Mouse (Mus musculus): Measurements from ENCODE around the gene Pdhb. TPM values are rescaled to one million over a fixed set of nuclear protein-coding genes. Genes with fewer than 3 reads are reported as not detected.
"Not testable (repeated sequence)": the region's sequence is repeated elsewhere in the genome, so short reads cannot be mapped to it uniquely, and the experiment has no call there.

The Pdhb gene
- total RNA-seq, 1 experiment from 2014 or later: 313 TPM

DNA sequence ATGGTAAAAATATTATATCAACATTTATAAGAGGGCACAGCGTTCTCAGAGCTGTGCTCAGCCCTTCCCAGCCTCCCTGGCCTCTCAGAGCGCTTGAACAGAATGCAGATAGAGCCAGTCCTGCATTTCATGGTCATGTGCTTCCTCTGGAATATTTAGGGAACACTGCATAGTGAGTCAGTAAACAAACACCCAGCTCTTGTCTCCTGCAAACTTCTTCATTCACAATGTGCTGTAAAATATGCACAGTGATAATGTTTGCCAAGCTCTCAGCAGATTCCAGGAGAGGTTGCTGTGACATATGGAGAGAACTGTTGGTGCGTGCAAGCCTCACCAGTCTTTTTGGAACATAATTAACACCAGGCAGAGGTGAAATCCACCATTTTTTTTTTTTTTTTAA lies 37.7 kb downstream of the Pdhb start:
- no peak for DNase-seq

DNA sequence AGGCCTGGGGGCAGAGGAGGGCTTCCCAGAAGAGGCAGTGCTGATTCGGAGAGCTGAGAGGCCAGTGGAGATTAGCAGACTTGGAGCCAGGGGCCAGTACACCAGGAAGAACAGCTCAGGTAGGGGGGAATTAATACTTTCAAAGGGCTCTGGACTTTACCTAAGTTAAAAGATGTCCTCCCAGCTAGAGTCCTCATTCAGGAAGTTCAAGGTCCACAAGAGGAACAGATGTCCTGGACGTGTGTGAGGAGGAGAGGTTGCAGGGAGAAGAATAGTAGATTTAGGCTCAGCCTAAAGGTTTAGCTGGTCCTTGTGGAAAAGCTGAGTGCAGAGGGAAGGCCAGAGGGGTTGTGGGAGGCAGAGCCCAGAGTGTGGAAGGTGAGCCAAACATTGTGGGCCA lies 38.6 kb downstream of the Pdhb start:
- no peak for DNase-seq

DNA sequence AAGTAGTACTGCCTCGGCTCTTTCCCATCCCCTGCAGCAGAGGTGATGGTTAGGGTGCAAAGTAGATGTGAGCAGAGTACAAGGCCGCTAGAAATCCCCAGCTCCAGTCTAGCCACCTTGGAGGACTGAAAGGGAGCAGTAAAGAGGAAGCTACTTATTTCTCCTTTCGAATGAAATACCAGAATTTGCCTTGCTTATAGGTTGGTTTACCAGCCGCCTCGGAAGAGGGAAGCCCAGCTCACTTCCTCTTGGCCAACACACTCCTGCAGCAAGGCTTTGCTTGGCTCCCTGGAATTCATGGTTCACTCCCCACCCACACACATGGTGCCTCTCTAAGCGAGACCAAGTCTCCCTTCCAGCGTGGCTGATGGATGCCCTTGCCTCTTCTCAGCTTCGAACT lies 40.0 kb downstream of the Pdhb start:
- DNase-seq: no peak

DNA sequence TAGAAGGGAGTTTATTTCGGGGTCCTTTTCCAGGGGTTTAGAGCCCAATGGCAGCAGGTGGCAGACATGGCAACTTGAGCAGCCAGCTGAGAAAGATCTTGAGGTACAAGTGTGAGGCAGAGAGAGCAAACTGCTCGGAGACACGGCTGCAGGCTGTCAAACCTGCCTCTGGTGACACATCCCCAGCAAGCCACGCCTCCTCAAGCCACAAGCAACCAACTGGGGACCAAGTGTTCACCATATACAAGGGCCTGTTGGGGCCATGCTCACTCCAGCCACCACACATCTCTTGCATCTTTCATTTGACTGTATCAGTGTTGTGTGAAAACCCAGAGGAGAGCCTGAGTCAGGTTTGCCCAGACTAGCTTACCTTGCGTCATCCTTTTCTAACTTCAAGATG lies 44.9 kb downstream of the Pdhb start:
- DNase-seq: no peak

DNA sequence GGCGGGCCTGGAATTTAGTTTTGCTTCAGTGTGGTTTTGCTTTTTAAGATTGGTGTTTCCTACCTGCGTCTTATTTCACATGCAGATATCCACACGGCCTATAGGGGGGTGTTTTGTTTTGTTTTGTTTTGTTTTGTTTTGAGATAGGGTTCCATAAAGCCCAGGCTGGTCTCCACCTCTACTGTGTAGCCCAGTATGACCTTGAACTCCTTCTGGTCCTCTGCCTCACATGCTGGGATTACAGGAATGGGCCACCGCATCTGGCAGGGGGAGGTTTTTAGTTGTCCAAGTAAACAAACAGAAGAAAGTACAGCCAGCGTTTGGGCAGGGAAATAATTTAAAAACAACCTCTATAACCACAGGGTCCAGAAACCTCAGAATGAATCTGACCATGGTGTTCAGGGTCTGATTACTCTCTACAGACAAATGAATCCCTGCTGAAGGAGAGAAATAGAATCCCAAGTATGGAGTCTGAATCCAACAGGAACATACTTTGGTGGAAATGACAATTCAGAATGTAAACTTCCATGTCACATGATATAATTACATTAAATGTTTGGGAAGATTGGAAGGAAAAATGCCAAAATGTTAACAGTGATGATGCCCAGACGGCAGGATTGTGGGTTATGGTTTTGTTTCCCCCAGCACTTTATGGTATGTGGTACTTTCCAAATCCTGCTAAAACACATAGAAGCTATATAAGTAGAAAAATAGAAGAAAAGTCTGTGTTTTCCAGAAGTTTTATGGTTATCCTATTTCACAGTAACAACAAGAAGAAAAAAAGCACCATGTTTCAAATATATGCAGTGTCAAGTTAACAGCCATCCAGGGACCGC lies 48.6 kb downstream of the Pdhb start:
- DNase-seq: no peak

DNA sequence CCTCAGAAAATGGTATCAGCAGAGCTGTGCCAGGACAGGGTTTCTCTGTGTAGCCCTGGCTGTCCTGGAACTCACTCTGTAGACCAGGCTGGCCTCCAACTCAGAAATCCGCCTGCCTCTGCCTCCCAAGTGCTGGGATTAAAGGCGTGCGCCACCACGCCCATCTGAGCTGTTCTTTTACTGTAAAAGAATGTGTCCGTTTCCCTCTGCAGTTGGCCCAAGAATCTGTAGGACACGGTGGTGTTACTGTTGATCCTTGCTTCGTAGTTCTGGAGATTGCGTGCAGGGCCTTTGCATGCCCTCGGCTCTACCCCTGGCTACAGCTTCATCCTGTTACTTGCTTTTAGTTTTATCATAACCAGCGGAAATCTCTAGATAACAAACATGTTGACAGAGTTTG lies 49.2 kb downstream of the Pdhb start:
- not testable (repeated sequence) for DNase-seq

DNA sequence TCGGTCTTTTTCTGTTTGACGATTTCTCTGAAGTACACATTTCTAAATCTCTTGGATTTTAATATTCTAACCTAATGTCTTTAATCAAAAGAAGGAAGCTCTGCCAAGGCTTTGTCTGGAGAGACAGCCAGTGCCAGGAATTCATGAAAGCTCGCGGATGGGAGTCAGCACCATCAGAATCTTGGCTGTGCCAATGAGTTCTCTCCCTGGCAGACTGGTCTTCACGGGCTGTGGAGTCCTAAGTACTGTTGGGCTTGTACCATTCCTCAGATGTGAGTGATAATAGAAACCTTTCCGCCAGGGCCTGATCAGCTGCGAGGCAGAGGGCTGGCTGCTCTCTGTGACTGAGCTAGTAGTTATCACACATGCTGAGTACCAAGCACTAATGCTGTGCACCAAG lies 49.7 kb downstream of the Pdhb start:
- no peak for DNase-seq

DNA sequence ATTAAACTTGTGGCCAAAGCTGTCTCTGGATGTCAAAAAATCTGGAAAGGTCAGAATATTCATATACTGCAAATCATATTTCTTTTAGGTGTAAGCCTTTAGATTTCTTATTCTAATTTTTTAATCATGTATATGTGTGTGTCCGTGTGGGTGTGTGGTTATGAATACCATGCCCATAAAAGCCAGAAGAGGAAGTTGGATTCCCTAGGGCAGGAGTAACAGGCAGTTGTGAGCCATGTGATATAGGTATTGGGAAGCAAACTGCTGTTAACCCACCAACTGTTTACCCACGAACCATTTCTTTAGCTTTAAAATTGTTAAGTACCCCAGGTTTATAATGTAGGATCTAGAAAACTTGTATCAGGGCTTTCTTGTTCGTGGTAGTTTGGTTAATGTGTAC lies 52.9 kb downstream of the Pdhb start:
- no peak for DNase-seq

DNA sequence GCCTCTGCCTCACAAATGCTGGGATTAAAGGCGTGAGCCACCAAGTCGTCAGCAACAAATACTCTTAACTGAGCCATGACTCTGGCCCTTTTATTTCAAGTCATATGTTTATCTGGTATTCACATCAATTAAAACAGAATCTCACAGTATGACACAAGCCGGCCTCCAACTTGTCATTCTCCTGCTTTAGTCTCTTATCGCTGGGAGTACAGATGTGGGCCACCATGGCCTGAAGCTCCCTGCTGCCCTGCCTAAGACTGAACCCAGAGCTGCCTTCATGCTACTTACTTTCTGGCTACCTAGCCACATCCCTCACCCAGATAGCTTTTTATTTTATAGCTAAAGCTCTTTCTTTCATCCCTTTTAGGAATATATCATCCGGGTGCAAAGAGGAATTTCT lies 53.4 kb downstream of the Pdhb start:
- DNase-seq: no peak

DNA sequence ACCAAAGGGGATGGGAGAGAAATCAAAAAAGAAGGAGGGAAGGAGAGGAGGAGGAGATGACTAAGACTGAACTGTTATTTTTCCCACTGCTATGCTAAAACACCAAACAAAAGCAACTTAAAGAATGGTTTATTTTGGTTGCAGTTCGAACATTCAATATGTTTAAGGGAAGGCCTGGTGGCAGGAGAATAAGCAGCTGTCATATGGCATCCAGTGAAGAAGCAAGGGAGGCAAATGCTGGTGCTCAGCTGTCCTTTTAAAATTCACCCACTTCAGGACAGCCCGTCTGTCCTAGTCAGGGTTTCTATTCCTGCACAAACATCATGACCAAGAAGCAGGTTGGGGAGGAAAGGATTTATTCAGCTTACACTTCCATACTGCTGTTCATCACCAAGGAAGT lies 55.5 kb downstream of the Pdhb start:
- DNase-seq: no peak

Other genes with a start within 250 kb of the Pdhb start
- not detected in 2 replicates for gene Gm45521, start 215.7 kb downstream of the Pdhb start, total RNA-seq (2021)
- 0.33 and 0.39 TPM in 2 replicates for gene Dnase1l3, start 178.5 kb downstream of the Pdhb start, total RNA-seq (2021)
- 90.3 and 96.4 TPM in 2 replicates for gene Abhd6, start 170.1 kb downstream of the Pdhb start, total RNA-seq (2021)
- 36.2 and 38.2 TPM in 2 replicates for gene Rpp14, start 92.7 kb downstream of the Pdhb start, total RNA-seq (2021)
- 52.8 and 78.7 TPM in 2 replicates for gene Pxk, start 74.8 kb downstream of the Pdhb start, total RNA-seq (2021)
- gene Kctd6, start 41.1 kb upstream of the Pdhb start, total RNA-seq (2021): 12.9 and 13.7 TPM in 2 replicates
- gene Acox2, start 86.3 kb upstream of the Pdhb start, total RNA-seq (2021): 0.43 and 1.5 TPM in 2 replicates
- gene Fam107a, start 145.0 kb upstream of the Pdhb start, total RNA-seq (2021): 1.6 and 2.9 TPM in 2 replicates
- gene Oit1, start 205.7 kb upstream of the Pdhb start, total RNA-seq (2021): not detected in 2 replicates